Mouse (Mus musculus) kidney, postnatal 36 days (tissue): ENCODE data around the gene Pdxdc1.

Experiments
- DNase-seq, 2 experiments: peaks; one replicate each; pipeline ENCODE4 v3.0.0; 2021 to 2022; ENCODE audit warnings: mixed read lengths in 2 of 2

Pdxdc1 gene

GRCm38 (mm10) chr16:13902888-13903483 is at the start of gene Pdxdc1, which contains the start of gene Mpv17l:
Pdxdc1 (minus strand) TSS chr16:13903131.
Mpv17l (plus strand) TSS chr16:13903161.
- peak; percentile 97 to 99 for DNase-seq

GRCm38 (mm10) chr16:13951245-13951644 is 48.3 kb upstream of the Pdxdc1 start:
- no peak for DNase-seq

- DNase-seq, result no peak
Measured at GRCm38 (mm10) chr16:13946306-13946705, 43.4 kb upstream of the Pdxdc1 start.

GRCm38 (mm10) chr16:13945153-13945552 is 42.2 kb upstream of the Pdxdc1 start:
- no peak for DNase-seq

GRCm38 (mm10) chr16:13944752-13945151 is 41.8 kb upstream of the Pdxdc1 start:
- no peak for DNase-seq

GRCm38 (mm10) chr16:13944178-13944577 is 41.2 kb upstream of the Pdxdc1 start:
- DNase-seq, result no peak

- no peak for DNase-seq
Measured at GRCm38 (mm10) chr16:13940847-13941395, 38.0 kb upstream of the Pdxdc1 start.

- DNase-seq, result peak; percentile 90 to 91
Measured at GRCm38 (mm10) chr16:13940139-13940846, 37.4 kb upstream of the Pdxdc1 start.

GRCm38 (mm10) chr16:13927456-13928075 is 24.6 kb upstream of the Pdxdc1 start:
- peak in 1 of 2 experiments; percentile 59 for DNase-seq

GRCm38 (mm10) chr16:13922966-13923365 is 20.0 kb upstream of the Pdxdc1 start:
- DNase-seq, result peak in 1 of 2 experiments; percentile 39

- DNase-seq, result peak in 1 of 2 experiments; percentile 27
Measured at GRCm38 (mm10) chr16:13922499-13922898, 19.6 kb upstream of the Pdxdc1 start.

- DNase-seq, result no peak
Measured at GRCm38 (mm10) chr16:13921781-13922180, 18.9 kb upstream of the Pdxdc1 start.

- peak; percentile 31 to 56 for DNase-seq
Measured at GRCm38 (mm10) chr16:13921063-13921462, 18.1 kb upstream of the Pdxdc1 start.

GRCm38 (mm10) chr16:13920093-13920492 is 17.2 kb upstream of the Pdxdc1 start:
- DNase-seq, result no peak

GRCm38 (mm10) chr16:13907297-13907696 is 4.4 kb upstream of the Pdxdc1 start:
- DNase-seq, result no peak

- DNase-seq, result peak; percentile 82 to 85
Measured at GRCm38 (mm10) chr16:13903488-13903887, 557 bp upstream of the Pdxdc1 start.

GRCm38 (mm10) chr16:13902397-13902831 is 517 bp downstream of the Pdxdc1 start:
- peak in 1 of 2 experiments; percentile 19 for DNase-seq

GRCm38 (mm10) chr16:13898981-13899380 is 4.0 kb downstream of the Pdxdc1 start:
- DNase-seq, result no peak

- DNase-seq, result no peak
Measured at GRCm38 (mm10) chr16:13896357-13896756, 6.6 kb downstream of the Pdxdc1 start.

GRCm38 (mm10) chr16:13895740-13896139 is 7.2 kb downstream of the Pdxdc1 start:
- DNase-seq, result no peak

- DNase-seq, result no peak
Measured at GRCm38 (mm10) chr16:13894097-13894496, 8.8 kb downstream of the Pdxdc1 start.

- DNase-seq, result no peak
Measured at GRCm38 (mm10) chr16:13892850-13893249, 10.1 kb downstream of the Pdxdc1 start.

- DNase-seq, result no peak
Measured at GRCm38 (mm10) chr16:13890449-13890848, 12.5 kb downstream of the Pdxdc1 start.
